In genomic region chr1:96872361-96872693, GRCm38 (mm10) we compare ENCODE assay signal across 8 mouse cellular contexts. TPM values are rescaled to one million over a fixed set of nuclear protein-coding genes. Genes with fewer than 3 reads are reported as not detected.
DNase-seq lines count a peak whose midpoint lies in the region; ATAC-seq and TF ChIP-seq lines count a peak whose summit lies in the region.

No protein-coding gene starts in this region.

- WGBS in heart, embryonic 14.5 days = 3% methylated on average over 10 of the region's 10 CpGs
- WGBS in liver, postnatal 0 days (ENCODE audit: insufficient replicate concordance) = 3% methylated on average over 10 of the region's 10 CpGs

- no peak for DNase-seq in heart, adult 8-10 months (ENCODE audit: low spot score)
- DNase-seq in ES-E14 (ENCODE audit: low read depth, low spot score) = peak; percentile 7
- DNase-seq in forelimb bud, embryonic 11.5 days (ENCODE audit: low read depth, low spot score) = peak; percentile 3
- no peak for DNase-seq in liver, postnatal 0 days
- DNase-seq in B cell, adult 2 months = no peak
- no peak for DNase-seq in retina, postnatal 1 day
- no peak for DNase-seq in layer of hippocampus, postnatal 10 days (ENCODE audit: low spot score in 2 of 2)

- H3K4me2 ChIP-seq in heart, embryonic 14.5 days (ENCODE audit: low read length) = peak overlapping the region; percentile 93
- H3K4me2 ChIP-seq in liver, postnatal 0 days (ENCODE audit: low read depth, low read length) = peak overlapping the region; percentile 75

- peaks cover 4 to 6% of the 10 kb centered on the region in 2 experiments; a peak in 3 of 4 replicates for H3K4me1 ChIP-seq in heart, embryonic 14.5 days (ENCODE audit: control insufficient read depth in 2 of 2, insufficient read depth in 2 of 2, low read length in 2 of 2)
- peaks cover 2 to 24% of the 10 kb centered on the region in 2 experiments for H3K4me1 ChIP-seq in ES-E14 (ENCODE audit: control insufficient read depth in 2 of 2, insufficient read depth in 2 of 2, low read length in 2 of 2, poor library complexity in 1 of 2)
- peaks cover 3% of the 10 kb centered on the region for H3K4me1 ChIP-seq in liver, postnatal 0 days (ENCODE audit: insufficient read depth)

- TF ChIP-seq EP300 in liver, postnatal 0 days (IDR thresholded peaks at IDR 0.05; ENCODE audit: low read depth) = no peak

- no peak for TF ChIP-seq CTCF in liver, postnatal 0 days (IDR thresholded peaks at IDR 0.05; ENCODE audit: low read depth)

- no peak for ATAC-seq in heart, embryonic 14.5 days (ENCODE audit: insufficient number of reproducible peaks, insufficient read depth, low FRiP score, low read depth)
- ATAC-seq in liver, postnatal 0 days = peak; percentile 52

- no peaks in the 10 kb centered on the region for H3K36me3 ChIP-seq in heart, embryonic 14.5 days (ENCODE audit: control insufficient read depth, insufficient read depth, low read length)
- H3K36me3 ChIP-seq in ES-E14 (ENCODE audit: control insufficient read depth, insufficient read depth, low read length, poor library complexity, severe bottlenecking) = no peaks in the 10 kb centered on the region
- H3K36me3 ChIP-seq in liver, postnatal 0 days (replicated peaks; ENCODE audit: insufficient read depth, low read length) = no peaks in the 10 kb centered on the region

- H3K4me3 ChIP-seq in heart, embryonic 14.5 days (ENCODE audit: control insufficient read depth in 1 of 2, insufficient read depth in 1 of 2, low read depth in 1 of 2, low read length in 2 of 2) = peak overlapping the region; percentile 53 to 61
- peak overlapping the region; percentile 92 to 95 for H3K4me3 ChIP-seq in ES-E14 (ENCODE audit: insufficient read depth in 1 of 2, low read depth in 1 of 2, low read length in 2 of 2, poor library complexity in 1 of 2, severe bottlenecking in 1 of 2)
- H3K4me3 ChIP-seq in liver, postnatal 0 days (ENCODE audit: low read depth, low read length) = peak overlapping the region; percentile 58

- no peaks in the 10 kb centered on the region for H3K9me3 ChIP-seq in heart, embryonic 14.5 days (ENCODE audit: control insufficient read depth, low read length)
- H3K9me3 ChIP-seq in ES-E14 (ENCODE audit: control insufficient read depth, insufficient read depth, low read depth, low read length) = no peaks in the 10 kb centered on the region
- no peaks in the 10 kb centered on the region for H3K9me3 ChIP-seq in liver, postnatal 0 days (ENCODE audit: low read length)

- H3K27ac ChIP-seq in heart, embryonic 14.5 days (replicated peaks in 1 of 2; ENCODE audit: control insufficient read depth in 1 of 2, insufficient read depth in 1 of 2, low read depth in 2 of 2, low read length in 2 of 2) = no peak overlapping the region
- H3K27ac ChIP-seq in ES-E14 (ENCODE audit: insufficient read depth, low read depth, low read length, poor library complexity, severe bottlenecking) = no peak overlapping the region; the same call in 1 of the 2 replicates
- H3K27ac ChIP-seq in liver, postnatal 0 days (ENCODE audit: low read depth) = peak overlapping the region; percentile 18; the same call in 1 of the 2 replicates

- in situ Hi-C loops in ES-E14 (cut with MboI; ENCODE audit: low sequenced_read_pairs in 2 of 2, unreplicated experiment in 2 of 2) = no loop called here

- H3K27me3 ChIP-seq in heart, embryonic 14.5 days (ENCODE audit: control insufficient read depth, insufficient read depth, low read length) = peaks cover 17% of the 10 kb centered on the region
- no peaks in the 10 kb centered on the region for H3K27me3 ChIP-seq in liver, postnatal 0 days (ENCODE audit: insufficient read depth, low read length)

- peak overlapping the region; percentile 53 for H3K9ac ChIP-seq in heart, embryonic 14.5 days (ENCODE audit: low read length)
- H3K9ac ChIP-seq in ES-E14 (ENCODE audit: insufficient read depth, low read depth, low read length, poor library complexity, severe bottlenecking) = peak overlapping the region; percentile 83
- no peak overlapping the region for H3K9ac ChIP-seq in liver, postnatal 0 days (replicated peaks)

TF ChIP-seq in ES-E14, 5 proteins besides CTCF, POLR2A, EP300 and RAD21:
- TF ChIP-seq ZNF384 (IDR thresholded peaks at IDR 0.05; ENCODE audit: low read depth, low read length) (no peak), MAFK (IDR thresholded peaks at IDR 0.05; ENCODE audit: insufficient read depth, low read depth, low read length) (no peak), HCFC1 (IDR thresholded peaks at IDR 0.05; ENCODE audit: borderline replicate concordance, insufficient read depth, low read length) (no peak), CHD2 (IDR thresholded peaks at IDR 0.05; ENCODE audit: low read depth, low read length) (no peak), ZC3H11A (IDR thresholded peaks at IDR 0.05; ENCODE audit: borderline replicate concordance, low read depth, low read length) (no peak)

RNA-seq across cellular contexts. Expression of gene Slco4c1, which starts 0.4 kb away (rescaled TPM):
- polyA plus RNA-seq in heart, embryonic 14.5 days (2014; fragmentation: Nextera tagmentation; extraction: Ambion mirVana) = 0.04 TPM in 1 of 2 replicates, not detected in the other
- total RNA-seq in heart, adult 8-10 months (2022) = not detected
- 5.2 and 6.2 TPM in 2 replicates for total RNA-seq in ES-E14 (2012; rRNA removed)
- polyA plus RNA-seq in liver, postnatal 0 days (2015; fragmentation: Nextera tagmentation; extraction: Ambion mirVana) = 1.1 and 1.8 TPM in 2 replicates
- 1 to 10 TPM; 1.3 to 1.4 TPM for total RNA-seq in layer of hippocampus, postnatal 10 days (2021)

Comparison
In these comparisons a context has a peak if more than half of its experiments do, and no peak if none do; other contexts are left out.
1. DNase-seq: peak in ES-E14 (single experiment) and forelimb bud, embryonic 11.5 days (single experiment); none in heart, adult 8-10 months (single experiment), liver, postnatal 0 days (single experiment), B cell, adult 2 months (0 of 2), retina, postnatal 1 day (single experiment) and layer of hippocampus, postnatal 10 days (0 of 2).
2. Peak in every context shown above with its lines, with median percentiles within 50 percentile points of each other: H3K4me3 ChIP-seq.